Mouse (Mus musculus): ENCODE results near the gene Bola1. TPM values are rescaled to one million over a fixed set of nuclear protein-coding genes. Genes with fewer than 3 reads are reported as not detected.

The Bola1 gene
- polyA plus RNA-seq, 1 experiment = 55.4 TPM

GRCm38 (mm10) chr3:96196437-96197128 is 22.9 kb downstream of the Bola1 start:
- H3K27ac ChIP-seq (ENCODE audit: control insufficient read depth, insufficient read depth, low read length) = no peak overlapping the region
- TF ChIP-seq POLR2A (IDR thresholded peaks at IDR 0.05; ENCODE audit: control insufficient read depth, extremely low read depth, insufficient read depth, low read length, poor library complexity) = no peak
- no peak for TF ChIP-seq CTCF (IDR thresholded peaks at IDR 0.05; ENCODE audit: borderline replicate concordance, control insufficient read depth, extremely low read depth, insufficient read depth, low read length, poor library complexity)

GRCm38 (mm10) chr3:96195616-96196313 is 23.7 kb downstream of the Bola1 start:
- 98% methylated on average over 11 of the region's 11 CpGs for WGBS
- no peak overlapping the region for H3K4me3 ChIP-seq (ENCODE audit: control insufficient read depth, insufficient read depth, low read length)

More at GRCm38 (mm10) chr3:96196437-96197128, 22.9 kb downstream of the Bola1 start:
- 22% methylated on average over 27 of the region's 27 CpGs for WGBS
- Histone ChIP-seq H3K4me3 (ENCODE audit: control insufficient read depth, insufficient read depth, low read length) (peak overlapping the region; percentile 89), H3K4me1 (replicated peaks; ENCODE audit: control insufficient read depth, insufficient read depth, low read length) (peaks cover 22% of the 10 kb centered on the region), H3K36me3 (ENCODE audit: control insufficient read depth, insufficient read depth, low read length) (no peaks in the 10 kb centered on the region), H3K27me3 (ENCODE audit: control insufficient read depth, insufficient read depth, low read length) (no peaks in the 10 kb centered on the region)
- no peak for DNase-seq

GRCm38 (mm10) chr3:96194966-96195365 is 24.5 kb downstream of the Bola1 start:
- Histone ChIP-seq H3K36me3 (ENCODE audit: control insufficient read depth, insufficient read depth, low read length) (no peaks in the 10 kb centered on the region), H3K27ac (ENCODE audit: control insufficient read depth, insufficient read depth, low read length) (no peak overlapping the region), H3K27me3 (ENCODE audit: control insufficient read depth, insufficient read depth, low read length) (no peaks in the 10 kb centered on the region), H3K4me1 (replicated peaks; ENCODE audit: control insufficient read depth, insufficient read depth, low read length) (peaks cover 22% of the 10 kb centered on the region), H3K4me3 (ENCODE audit: control insufficient read depth, insufficient read depth, low read length) (no peak overlapping the region)
- TF ChIP-seq POLR2A (IDR thresholded peaks at IDR 0.05; ENCODE audit: control insufficient read depth, extremely low read depth, insufficient read depth, low read length, poor library complexity) (no peak), CTCF (IDR thresholded peaks at IDR 0.05; ENCODE audit: borderline replicate concordance, control insufficient read depth, extremely low read depth, insufficient read depth, low read length, poor library complexity) (no peak)
- WGBS = 21% methylated on average over 10 of the region's 10 CpGs
- DNase-seq = no peak

More at GRCm38 (mm10) chr3:96195616-96196313, 23.7 kb downstream of the Bola1 start:
- Histone ChIP-seq H3K27ac (ENCODE audit: control insufficient read depth, insufficient read depth, low read length) (no peak overlapping the region), H3K27me3 (ENCODE audit: control insufficient read depth, insufficient read depth, low read length) (no peaks in the 10 kb centered on the region), H3K4me1 (replicated peaks; ENCODE audit: control insufficient read depth, insufficient read depth, low read length) (peaks cover 22% of the 10 kb centered on the region), H3K36me3 (ENCODE audit: control insufficient read depth, insufficient read depth, low read length) (no peaks in the 10 kb centered on the region)
- DNase-seq = no peak
- TF ChIP-seq CTCF (IDR thresholded peaks at IDR 0.05; ENCODE audit: borderline replicate concordance, control insufficient read depth, extremely low read depth, insufficient read depth, low read length, poor library complexity) (no peak), POLR2A (IDR thresholded peaks at IDR 0.05; ENCODE audit: control insufficient read depth, extremely low read depth, insufficient read depth, low read length, poor library complexity) (no peak)

GRCm38 (mm10) chr3:96192977-96193376 is 26.5 kb downstream of the Bola1 start:
- Histone ChIP-seq H3K27ac (ENCODE audit: control insufficient read depth, insufficient read depth, low read length) (no peak overlapping the region), H3K4me1 (replicated peaks; ENCODE audit: control insufficient read depth, insufficient read depth, low read length) (peaks cover 14% of the 10 kb centered on the region), H3K27me3 (ENCODE audit: control insufficient read depth, insufficient read depth, low read length) (no peaks in the 10 kb centered on the region), H3K4me3 (ENCODE audit: control insufficient read depth, insufficient read depth, low read length) (no peak overlapping the region), H3K36me3 (ENCODE audit: control insufficient read depth, insufficient read depth, low read length) (no peaks in the 10 kb centered on the region)
- DNase-seq = no peak
- TF ChIP-seq POLR2A (IDR thresholded peaks at IDR 0.05; ENCODE audit: control insufficient read depth, extremely low read depth, insufficient read depth, low read length, poor library complexity) (no peak), CTCF (IDR thresholded peaks at IDR 0.05; ENCODE audit: borderline replicate concordance, control insufficient read depth, extremely low read depth, insufficient read depth, low read length, poor library complexity) (no peak)
- 96% methylated on average over 12 of the region's 12 CpGs for WGBS

GRCm38 (mm10) chr3:96182382-96182776 is 37.1 kb downstream of the Bola1 start:
- Histone ChIP-seq H3K27ac (ENCODE audit: control insufficient read depth, insufficient read depth, low read length) (no peak overlapping the region), H3K27me3 (ENCODE audit: control insufficient read depth, insufficient read depth, low read length) (no peaks in the 10 kb centered on the region), H3K4me1 (replicated peaks; ENCODE audit: control insufficient read depth, insufficient read depth, low read length) (peaks cover 15% of the 10 kb centered on the region), H3K4me3 (ENCODE audit: control insufficient read depth, insufficient read depth, low read length) (no peak overlapping the region), H3K36me3 (ENCODE audit: control insufficient read depth, insufficient read depth, low read length) (peaks cover 6% of the 10 kb centered on the region; the same call in 1 of the 2 replicates)
- no peak for DNase-seq
- no peak for TF ChIP-seq POLR2A (IDR thresholded peaks at IDR 0.05; ENCODE audit: control insufficient read depth, extremely low read depth, insufficient read depth, low read length, poor library complexity)
- no peak for TF ChIP-seq CTCF (IDR thresholded peaks at IDR 0.05; ENCODE audit: borderline replicate concordance, control insufficient read depth, extremely low read depth, insufficient read depth, low read length, poor library complexity)
- 47% methylated on average over 4 of the region's 4 CpGs for WGBS

GRCm38 (mm10) chr3:96181510-96182381 is 37.8 kb downstream of the Bola1 start:
- DNase-seq = no peak
- Histone ChIP-seq H3K4me1 (replicated peaks; ENCODE audit: control insufficient read depth, insufficient read depth, low read length) (peaks cover 15% of the 10 kb centered on the region), H3K27ac (ENCODE audit: control insufficient read depth, insufficient read depth, low read length) (no peak overlapping the region), H3K36me3 (ENCODE audit: control insufficient read depth, insufficient read depth, low read length) (peaks cover 7% of the 10 kb centered on the region; the same call in 1 of the 2 replicates), H3K4me3 (ENCODE audit: control insufficient read depth, insufficient read depth, low read length) (no peak overlapping the region), H3K27me3 (ENCODE audit: control insufficient read depth, insufficient read depth, low read length) (no peaks in the 10 kb centered on the region)
- TF ChIP-seq POLR2A (IDR thresholded peaks at IDR 0.05; ENCODE audit: control insufficient read depth, extremely low read depth, insufficient read depth, low read length, poor library complexity) (no peak), CTCF (IDR thresholded peaks at IDR 0.05; ENCODE audit: borderline replicate concordance, control insufficient read depth, extremely low read depth, insufficient read depth, low read length, poor library complexity) (no peak)
- WGBS = 77% methylated on average over 12 of the region's 12 CpGs
